Mouse (Mus musculus) thymus, adult 2 months (tissue): ENCODE data around the gene Gm20594. TPM values are rescaled to one million over a fixed set of nuclear protein-coding genes. Genes with fewer than 3 reads are reported as not detected.

ENCODE experiments used
- DNase-seq: peaks from one replicate; pipeline ENCODE4 v3.0.0; 2021
- H3K27ac ChIP-seq: fragments of 200-500 bp; 2 replicates; pipeline ENCODE4 v1.5.1; 2012; ENCODE audit warnings: low read length, control low read depth; ENCODE audit not compliant: control insufficient read depth, insufficient read depth
- H3K27me3 ChIP-seq: fragments of 200-500 bp; 2 replicates; pipeline ENCODE4 v1.6.1; 2012; ENCODE audit warnings: mild to moderate bottlenecking, low read length, moderate library complexity, mixed read lengths; ENCODE audit not compliant: control insufficient read depth, insufficient read depth
- H3K36me3 ChIP-seq: fragments of 200-500 bp; 2 replicates; pipeline ENCODE4 v1.6.1; 2012; ENCODE audit warnings: mild to moderate bottlenecking, low read length, moderate library complexity; ENCODE audit not compliant: control insufficient read depth, insufficient read depth
- H3K4me1 ChIP-seq: fragments of 200-500 bp; replicated peaks from 2 replicates; pipeline ENCODE4 v1.6.1; 2012; ENCODE audit warnings: low read length; ENCODE audit not compliant: control insufficient read depth, insufficient read depth
- H3K4me3 ChIP-seq: fragments of 200-500 bp; 2 replicates; pipeline ENCODE4 v1.5.1; 2012; ENCODE audit warnings: mild to moderate bottlenecking, low read length, control low read depth, moderate library complexity; ENCODE audit not compliant: control insufficient read depth, insufficient read depth
- CTCF ChIP-seq: fragments of 200-500 bp; IDR thresholded peaks from 2 replicates; pipeline ENCODE4 v1.5.1; 2012; ENCODE audit warnings: mild to moderate bottlenecking, control low read depth, low read length, moderate library complexity, borderline replicate concordance; ENCODE audit not compliant: control insufficient read depth, poor library complexity, insufficient read depth; ENCODE audit errors: extremely low read depth
- POLR2A ChIP-seq: fragments of 200-500 bp; IDR thresholded peaks from 2 replicates; pipeline ENCODE4 v1.6.1; 2012; ENCODE audit warnings: mild to moderate bottlenecking, low read length, control low read depth, moderate library complexity; ENCODE audit not compliant: control insufficient read depth, poor library complexity, insufficient read depth; ENCODE audit errors: extremely low read depth
- WGBS: fragments of 180-500 bp; shearing (Covaris S2); methylation state at CpG from one replicate; pipeline ENCODE4 v1.1.7; 2018; 5-methylcytosine and 5-hydroxymethylcytosine counted together
- polyA plus RNA-seq: library from polyadenylated mRNA; depleted of rRNA; stranded (reverse); fragments of >200 nt; gene quantifications from 2 replicates; pipeline ENCODE4 v1.2.3, GENCODE M21; 2012; rRNA removed

Gene Gm20594
- polyA plus RNA-seq: not detected in 2 replicates

- H3K36me3 ChIP-seq: no peaks in the 10 kb centered on the region
- no peak for TF ChIP-seq CTCF
- no peak for TF ChIP-seq POLR2A
- H3K4me1 ChIP-seq: no peaks in the 10 kb centered on the region
- H3K27me3 ChIP-seq: no peaks in the 10 kb centered on the region
- H3K27ac ChIP-seq: no peak within 1 kb of the TSS
- DNase-seq: no peak
- no peak within 1 kb of the TSS for H3K4me3 ChIP-seq
- 52% methylated on average over 1 of the region's 1 CpGs for WGBS
These were observed at the start of gene Gm20594 for GRCm38 (mm10) chr6:79817616-79818015. Gene Gm20594, plus strand, starts transcription at chr6:79817916.

GRCm38 (mm10) chr6:79818114-79818513 is 398 bp downstream of the Gm20594 start:
- H3K4me3 ChIP-seq: no peak overlapping the region
- no peak overlapping the region for H3K27ac ChIP-seq
- no peak for DNase-seq
- H3K4me1 ChIP-seq: no peaks in the 10 kb centered on the region
- 93% methylated on average over 4 of the region's 4 CpGs for WGBS
- no peaks in the 10 kb centered on the region for H3K27me3 ChIP-seq
- H3K36me3 ChIP-seq: no peaks in the 10 kb centered on the region
- TF ChIP-seq CTCF (no peak), POLR2A (no peak)

GRCm38 (mm10) chr6:79833845-79834244 is 16.1 kb downstream of the Gm20594 start:
- Histone ChIP-seq H3K36me3 (no peaks in the 10 kb centered on the region), H3K4me1 (no peaks in the 10 kb centered on the region), H3K27ac (no peak overlapping the region), H3K27me3 (no peaks in the 10 kb centered on the region), H3K4me3 (no peak overlapping the region)
- TF ChIP-seq POLR2A: no peak
- no peak for TF ChIP-seq CTCF
- WGBS: 78% methylated on average over 4 of the region's 4 CpGs
- no peak for DNase-seq

GRCm38 (mm10) chr6:79846829-79847228 is 29.1 kb downstream of the Gm20594 start:
- WGBS: 97% methylated on average over 1 of the region's 1 CpGs
- Histone ChIP-seq H3K36me3 (no peaks in the 10 kb centered on the region), H3K4me1 (no peaks in the 10 kb centered on the region), H3K27me3 (no peaks in the 10 kb centered on the region), H3K27ac (no peak overlapping the region), H3K4me3 (no peak overlapping the region)
- DNase-seq: no peak
- TF ChIP-seq POLR2A (no peak), CTCF (no peak)

Other genes starting within 250 kb of the Gm20594 start
- gene Lrrtm4, start 201.0 kb downstream of the Gm20594 start, polyA plus RNA-seq: not detected in 2 replicates